Mouse (Mus musculus) liver, embryonic 14.5 days (tissue): ENCODE measurements at regions not wholly inside any gene's neighbourhood (a gene's known extent, or its start where the extent isn't known, plus 50 kb on each side); places are given as distances from the start of the nearest gene placed in this dataset.

Source experiments
- ATAC-seq: fragments of 200-750 bp; cut with Nextera tagmentation; 2 replicates; pipeline ENCODE4 v1.8.0; 2017; ENCODE audit warnings: moderate number of reproducible peaks, mild to moderate bottlenecking, moderate library complexity; ENCODE audit not compliant: insufficient read depth
- DNase-seq, 3 experiments: peaks; one replicate each; pipeline ENCODE4 v3.0.0-alpha.2; 2012 to 2013; ENCODE audit warnings: low read depth in 3 of 3, low spot score in 3 of 3
- H3K27ac ChIP-seq: fragments of 300-500 bp; sonication (generic); 2 replicates; pipeline ENCODE4 v1.5.1; 2014; ENCODE audit warnings: moderate library complexity, mild to moderate bottlenecking, control low read depth, inconsistent platforms
- H3K27me3 ChIP-seq: fragments of 300-500 bp; sonication (generic); 2 replicates; pipeline ENCODE4 v1.6.1; 2014; ENCODE audit warnings: mild to moderate bottlenecking, low read length, moderate library complexity; ENCODE audit not compliant: control insufficient read depth, insufficient read depth
- H3K36me3 ChIP-seq: fragments of 300-500 bp; sonication (generic); replicated peaks from 2 replicates; pipeline ENCODE4 v1.6.1; 2014; ENCODE audit warnings: low read depth; ENCODE audit not compliant: control insufficient read depth, insufficient read depth
- H3K4me1 ChIP-seq, 2 experiments: fragments of 200-500 bp in 1 of 2; fragments of 300-500 bp in 1 of 2; sonication (generic) in 1 of 2; replicated peaks; 2 replicates each; pipeline ENCODE4 v1.6.1; 2012 to 2014; ENCODE audit warnings: antibody characterized with exemption in 1 of 2, inconsistent platforms in 1 of 2, low read length in 1 of 2; ENCODE audit not compliant: control insufficient read depth in 2 of 2, insufficient read depth in 2 of 2
- H3K4me2 ChIP-seq: fragments of 300-500 bp; sonication (generic); 2 replicates; pipeline ENCODE4 v1.6.1; 2014; ENCODE audit warnings: low read depth, mild to moderate bottlenecking, control low read depth, moderate library complexity
- H3K4me3 ChIP-seq, 2 experiments: fragments of 200-500 bp in 1 of 2; fragments of 300-500 bp in 1 of 2; sonication (generic) in 1 of 2; 2 replicates each; pipeline ENCODE4 v1.5.1; 2012 to 2014; ENCODE audit warnings: low read depth in 2 of 2, low read length in 2 of 2, mild to moderate bottlenecking in 2 of 2, control low read depth in 1 of 2, inconsistent platforms in 1 of 2, moderate library complexity in 1 of 2; ENCODE audit not compliant: insufficient read depth in 1 of 2
- H3K9ac ChIP-seq: fragments of 300-500 bp; sonication (generic); replicated peaks from 2 replicates; pipeline ENCODE4 v1.6.1; 2014; ENCODE audit warnings: mild to moderate bottlenecking, control low read depth, moderate library complexity
- H3K9me3 ChIP-seq: fragments of 300-500 bp; sonication (generic); 2 replicates; pipeline ENCODE4 v1.6.1; 2016; ENCODE audit warnings: low read length, mixed read lengths; ENCODE audit not compliant: control insufficient read depth
- CTCF ChIP-seq: IDR thresholded peaks from 2 replicates; pipeline ENCODE4 v1.5.1; 2016; ENCODE audit warnings: antibody characterized with exemption, low read depth, control low read depth
- EP300 ChIP-seq: IDR thresholded peaks from 2 replicates; pipeline ENCODE4 v1.6.1; 2016; ENCODE audit warnings: antibody characterized with exemption, low read depth
- WGBS: fragments of 180-500 bp; shearing (Covaris S2); extraction: QIAGEN DNeasy Blood & Tissue Kit; methylation state at CpG from one replicate; pipeline ENCODE4 v1.1.7; 2014; ENCODE audit not compliant: insufficient replicate concordance; 5-methylcytosine and 5-hydroxymethylcytosine counted together

- DNase-seq, result no peak
- no peak for ATAC-seq
- 66% methylated on average over 6 of the region's 6 CpGs for WGBS
These were observed 164.4 kb upstream of the Itga1 start for GRCm38 (mm10) chr13:115266164-115266563.

GRCm38 (mm10) chr13:115257345-115257744, 155.6 kb upstream of the Itga1 start:
- no peak for DNase-seq
- H3K9ac ChIP-seq, result no peak overlapping the region
- H3K27me3 ChIP-seq, result no peaks in the 10 kb centered on the region
- no peaks in the 10 kb centered on the region for H3K9me3 ChIP-seq
- 60% methylated on average over 2 of the region's 2 CpGs for WGBS
- H3K36me3 ChIP-seq, result no peaks in the 10 kb centered on the region
- no peak for ATAC-seq
- H3K4me3 ChIP-seq, result no peak overlapping the region
- H3K4me1 ChIP-seq, result no peaks in the 10 kb centered on the region
- no peak overlapping the region for H3K27ac ChIP-seq
- TF ChIP-seq EP300 (no peak), CTCF (no peak)
- no peak overlapping the region for H3K4me2 ChIP-seq

More at GRCm38 (mm10) chr13:115266164-115266563, 164.4 kb upstream of the Itga1 start:
- H3K36me3 ChIP-seq, result no peaks in the 10 kb centered on the region
- TF ChIP-seq EP300, result no peak
- TF ChIP-seq CTCF, result no peak
- no peaks in the 10 kb centered on the region for H3K4me1 ChIP-seq
- no peaks in the 10 kb centered on the region for H3K27me3 ChIP-seq
- no peaks in the 10 kb centered on the region for H3K9me3 ChIP-seq
- no peak overlapping the region for H3K27ac ChIP-seq
- H3K4me3 ChIP-seq, result no peak overlapping the region
- H3K4me2 ChIP-seq, result no peak overlapping the region
- H3K9ac ChIP-seq, result no peak overlapping the region

DNA sequence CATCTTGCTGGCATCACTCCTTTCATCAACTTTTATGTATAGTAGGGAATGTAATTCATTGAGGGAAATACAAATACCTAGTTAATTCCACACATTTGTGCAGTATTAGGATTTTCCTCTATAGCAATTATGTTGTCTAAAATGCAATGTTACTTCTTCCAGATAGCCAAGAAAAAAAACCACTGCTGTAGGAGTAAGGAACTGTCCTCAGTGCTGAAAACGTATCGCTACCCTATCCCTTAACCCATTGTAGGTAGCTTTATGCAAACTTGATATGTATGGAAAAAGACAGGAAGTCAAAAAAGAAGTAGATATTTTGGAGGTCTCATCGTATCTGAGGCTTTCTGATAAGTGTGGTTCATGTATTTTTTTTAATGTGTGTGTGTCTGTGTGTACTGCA, 150.8 kb upstream of the Itga1 start:
- WGBS, result 34% methylated on average over 3 of the region's 3 CpGs
- Histone ChIP-seq H3K4me2 (no peak overlapping the region), H3K36me3 (no peaks in the 10 kb centered on the region), H3K27me3 (no peaks in the 10 kb centered on the region), H3K9ac (no peak overlapping the region), H3K4me3 (no peak overlapping the region), H3K27ac (no peak overlapping the region), H3K9me3 (no peaks in the 10 kb centered on the region), H3K4me1 (no peaks in the 10 kb centered on the region)
- TF ChIP-seq CTCF (no peak), EP300 (no peak)
- ATAC-seq (no peak), DNase-seq (no peak)

DNA sequence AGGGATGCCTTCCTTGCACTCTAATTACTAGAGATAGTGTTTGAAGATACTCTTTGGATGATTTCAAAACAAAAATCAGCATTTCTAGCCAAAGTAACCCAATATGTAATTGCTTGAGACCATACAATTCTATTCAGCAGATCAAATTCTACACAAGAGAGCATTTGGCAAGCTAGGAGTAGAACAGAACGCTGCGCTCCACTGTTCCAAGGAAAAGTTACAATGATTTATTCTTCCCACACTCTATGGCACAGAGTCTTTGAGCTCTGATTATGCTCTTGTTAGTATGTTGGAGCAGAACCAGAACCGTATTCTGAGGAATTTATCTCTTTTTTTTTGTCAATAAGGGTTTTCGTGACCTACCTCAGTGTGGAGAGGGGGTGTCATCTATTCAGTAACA, 130.2 kb upstream of the Itga1 start:
- Histone ChIP-seq H3K27me3 (no peaks in the 10 kb centered on the region), H3K27ac (no peak overlapping the region), H3K9ac (no peak overlapping the region), H3K4me2 (no peak overlapping the region), H3K4me1 (no peaks in the 10 kb centered on the region), H3K4me3 (no peak overlapping the region), H3K9me3 (no peaks in the 10 kb centered on the region), H3K36me3 (no peaks in the 10 kb centered on the region)
- DNase-seq (no peak), ATAC-seq (no peak)
- 70% methylated on average over 4 of the region's 4 CpGs for WGBS
- TF ChIP-seq CTCF, result no peak
- TF ChIP-seq EP300, result no peak

DNA sequence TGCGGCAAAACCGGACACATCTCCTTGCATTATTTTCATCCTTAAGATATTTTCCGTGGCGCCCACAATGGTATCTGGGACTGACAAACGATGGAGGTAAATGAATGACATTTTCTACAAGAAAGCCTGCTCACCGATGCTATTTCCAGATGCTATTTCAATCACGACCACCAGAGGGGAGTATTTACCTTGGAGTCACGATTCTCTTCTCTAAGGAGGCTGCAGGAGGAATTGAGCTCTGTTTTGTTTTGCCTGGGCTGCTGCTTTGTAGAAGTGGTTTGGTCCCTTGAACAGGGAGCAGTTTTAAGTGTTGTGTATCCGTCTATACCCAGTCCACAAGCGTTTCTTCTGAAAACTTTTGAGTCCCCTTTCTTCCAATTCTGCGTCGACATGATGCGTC, 128.7 kb upstream of the Itga1 start:
- WGBS, result 27% methylated on average over 13 of the region's 13 CpGs
- ATAC-seq, result no peak
- no peak overlapping the region for H3K27ac ChIP-seq

GRCm38 (mm10) chr13:115226824-115227223, 125.1 kb upstream of the Itga1 start:
- no peak overlapping the region for H3K27ac ChIP-seq
- 62% methylated on average over 6 of the region's 6 CpGs for WGBS
- H3K4me2 ChIP-seq, result no peak overlapping the region
- ATAC-seq (no peak), DNase-seq (no peak)
- H3K9me3 ChIP-seq, result no peaks in the 10 kb centered on the region
- no peaks in the 10 kb centered on the region for H3K27me3 ChIP-seq
- H3K4me3 ChIP-seq, result no peak overlapping the region
- H3K4me1 ChIP-seq, result no peaks in the 10 kb centered on the region
- TF ChIP-seq EP300 (no peak), CTCF (no peak)
- H3K9ac ChIP-seq, result no peak overlapping the region
- no peaks in the 10 kb centered on the region for H3K36me3 ChIP-seq

More for the DNA sequence above, 128.7 kb upstream of the Itga1 start:
- Histone ChIP-seq H3K4me3 (no peak overlapping the region), H3K9ac (no peak overlapping the region), H3K27me3 (no peaks in the 10 kb centered on the region), H3K9me3 (no peaks in the 10 kb centered on the region), H3K4me2 (no peak overlapping the region), H3K4me1 (no peaks in the 10 kb centered on the region), H3K36me3 (no peaks in the 10 kb centered on the region)
- peak in 2 of 3 experiments; percentile 13 to 19 for DNase-seq
- no peak for TF ChIP-seq EP300
- TF ChIP-seq CTCF, result peak; percentile 71
